Mouse (Mus musculus) G1E (cell line): ENCODE data around the gene 4930519G04Rik. TPM values are rescaled to one million over a fixed set of nuclear protein-coding genes. Genes with fewer than 3 reads are reported as not detected.

Experiments used
- ATAC-seq: 2 replicates; pipeline ENCODE4 v1.8.0; 2016; ENCODE audit warnings: mild to moderate bottlenecking; ENCODE audit not compliant: insufficient number of reproducible peaks, poor library complexity, low FRiP score, severe bottlenecking; ENCODE audit errors: extremely low read depth
- DNase-seq: peaks from one replicate; pipeline ENCODE4 v3.0.0; 2012; ENCODE audit warnings: low spot score
- H3K27me3 ChIP-seq: 2 replicates; pipeline ENCODE4 v1.6.1; 2012; ENCODE audit warnings: mild to moderate bottlenecking, low read length, inconsistent platforms; ENCODE audit not compliant: insufficient read depth
- H3K36me3 ChIP-seq: replicated peaks from 2 replicates; pipeline ENCODE3; 2012; ENCODE audit warnings: mild to moderate bottlenecking, inconsistent platforms
- H3K4me1 ChIP-seq: 2 replicates; pipeline ENCODE4 v1.6.1; 2012; ENCODE audit warnings: low read depth, low read length, inconsistent platforms, mixed read lengths; ENCODE audit not compliant: insufficient read depth
- H3K4me3 ChIP-seq: 2 replicates; pipeline ENCODE4 v1.5.1; 2012; ENCODE audit warnings: low read depth, mild to moderate bottlenecking, inconsistent platforms, low read length, moderate library complexity, mixed read lengths
- H3K9me3 ChIP-seq: replicated peaks from 2 replicates; pipeline ENCODE4 v1.6.1; 2012; ENCODE audit warnings: inconsistent platforms
- CTCF ChIP-seq: IDR thresholded peaks from 2 replicates; pipeline ENCODE4 v1.5.1; 2012; ENCODE audit warnings: low read depth, low read length, inconsistent platforms, mixed read lengths
- GATA1 ChIP-seq: IDR thresholded peaks from 2 replicates; pipeline ENCODE4 v1.6.1; 2012; ENCODE audit warnings: borderline replicate concordance, low read length, inconsistent platforms, mixed read lengths
- GATA2 ChIP-seq: IDR thresholded peaks from 2 replicates; pipeline ENCODE4 v1.6.1; 2012; ENCODE audit warnings: low read depth, low read length, inconsistent platforms, borderline replicate concordance
- POLR2AphosphoS5 ChIP-seq: IDR thresholded peaks from 2 replicates; pipeline ENCODE4 v1.6.1; 2012; ENCODE audit warnings: low read depth, low read length, inconsistent platforms; ENCODE audit not compliant: insufficient replicate concordance
- TAL1 ChIP-seq: conservative IDR thresholded peaks from 2 replicates; pipeline ENCODE4 v1.6.1; 2012; ENCODE audit warnings: low read depth, low read length, inconsistent platforms, mixed read lengths
- polyA plus RNA-seq: library from polyadenylated mRNA; stranded (reverse); fragments of >175 nt; gene quantifications from 2 replicates; pipeline ENCODE4 v1.2.3, GENCODE M21; 2012
- total RNA-seq, 2 experiments: library from RNA; stranded (forward) in 1 of 2; stranded (reverse) in 1 of 2; fragments of 200-1000 nt in 1 of 2; fragments of >200 nt in 1 of 2; fragmentation: Nextera tagmentation in 1 of 2; gene quantifications; 2 replicates each; pipeline ENCODE4 v1.2.3; 2014 to 2017

4930519G04Rik gene
- total and polyA plus RNA-seq, 3 experiments, result not detected

GRCm38 (mm10) chr5:114883022-114883421 lies 29.6 kb downstream of the 4930519G04Rik start:
- no peaks in the 10 kb centered on the region for H3K36me3 ChIP-seq
- ATAC-seq, result no peak
- TF ChIP-seq GATA1, result no peak
- TF ChIP-seq POLR2AphosphoS5, result no peak
- TF ChIP-seq CTCF, result no peak
- no peak for TF ChIP-seq TAL1
- no peak for TF ChIP-seq GATA2
- no peak for DNase-seq
- no peaks in the 10 kb centered on the region for H3K9me3 ChIP-seq
- no peaks in the 10 kb centered on the region for H3K4me1 ChIP-seq
- no peak overlapping the region for H3K4me3 ChIP-seq
- H3K27me3 ChIP-seq, result peaks cover 33% of the 10 kb centered on the region

- TF ChIP-seq GATA1 (no peak), POLR2AphosphoS5 (no peak), TAL1 (no peak), CTCF (no peak), GATA2 (no peak)
- DNase-seq, result no peak
- ATAC-seq, result no peak
- Histone ChIP-seq H3K27me3 (peaks cover 34% of the 10 kb centered on the region), H3K36me3 (no peaks in the 10 kb centered on the region), H3K9me3 (no peaks in the 10 kb centered on the region), H3K4me1 (no peaks in the 10 kb centered on the region), H3K4me3 (no peak overlapping the region)
These were observed 33.3 kb downstream of the 4930519G04Rik start for GRCm38 (mm10) chr5:114886801-114887200.

DNA sequence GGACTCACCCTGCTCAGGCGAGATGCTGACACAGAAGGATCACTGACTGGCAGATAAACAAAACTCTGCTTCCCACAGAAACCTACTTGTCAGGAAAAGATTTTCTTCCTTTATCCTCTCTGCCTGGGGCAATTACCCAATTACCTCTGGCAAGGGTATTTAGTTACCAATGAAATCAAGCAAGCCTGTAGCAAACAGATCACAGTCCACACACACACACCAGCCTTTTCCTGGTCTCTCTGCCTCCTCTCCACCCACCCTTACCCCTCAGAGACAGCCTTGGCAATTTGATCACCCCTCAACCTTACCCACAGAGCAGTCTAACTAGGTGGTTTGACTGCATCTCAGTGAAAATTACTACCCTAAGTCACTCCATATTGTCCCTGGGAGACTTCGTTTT lies 35.5 kb downstream of the 4930519G04Rik start:
- DNase-seq, result no peak

DNA sequence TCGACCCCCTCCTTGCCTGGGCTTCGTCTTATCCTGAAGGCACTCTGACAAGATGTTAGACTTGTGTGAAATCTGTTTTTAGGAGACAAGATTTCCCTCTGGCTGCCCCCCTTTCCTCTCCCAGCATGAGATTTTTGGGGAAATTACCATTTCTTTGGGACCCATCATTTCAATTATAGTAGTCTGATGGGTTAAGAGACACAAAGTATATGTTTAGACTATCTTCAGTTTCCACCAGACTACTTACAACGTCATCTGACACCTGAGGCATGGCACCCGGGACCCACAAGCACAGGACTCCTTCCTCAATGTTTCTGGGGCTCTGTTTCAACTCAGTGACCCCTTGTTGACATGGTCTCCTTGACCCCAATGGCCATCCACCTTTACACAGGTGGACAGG lies 42.1 kb downstream of the 4930519G04Rik start:
- Histone ChIP-seq H3K9me3 (no peaks in the 10 kb centered on the region), H3K4me1 (peaks cover 8% of the 10 kb centered on the region; the same call in 1 of the 2 replicates), H3K27me3 (peaks cover 36% of the 10 kb centered on the region), H3K36me3 (no peaks in the 10 kb centered on the region), H3K4me3 (no peak overlapping the region)
- ATAC-seq, result no peak
- TF ChIP-seq POLR2AphosphoS5 (no peak), GATA1 (no peak), CTCF (no peak), TAL1 (no peak), GATA2 (no peak)
- no peak for DNase-seq

More for the DNA sequence above, 35.5 kb downstream of the 4930519G04Rik start:
- no peak for ATAC-seq
- H3K36me3 ChIP-seq, result no peaks in the 10 kb centered on the region
- peaks cover 27% of the 10 kb centered on the region for H3K27me3 ChIP-seq
- no peaks in the 10 kb centered on the region for H3K9me3 ChIP-seq
- H3K4me3 ChIP-seq, result no peak overlapping the region
- no peaks in the 10 kb centered on the region for H3K4me1 ChIP-seq
- TF ChIP-seq TAL1, result no peak

GRCm38 (mm10) chr5:114896688-114897373 lies 43.4 kb downstream of the 4930519G04Rik start, which contains the start of gene Oasl2:
Gene Oasl2, plus strand, starts transcription at chr5:114896936.
- H3K4me1 ChIP-seq, result peaks cover 8% of the 10 kb centered on the region; the same call in 1 of the 2 replicates
- TF ChIP-seq CTCF, result no peak
- DNase-seq (no peak), ATAC-seq (no peak)
- H3K4me3 ChIP-seq, result no peak within 1 kb of the TSS
- H3K36me3 ChIP-seq, result no peaks in the 10 kb centered on the region
- H3K27me3 ChIP-seq, result peaks cover 36% of the 10 kb centered on the region
- H3K9me3 ChIP-seq, result no peaks in the 10 kb centered on the region

GRCm38 (mm10) chr5:114897374-114897793 lies 43.9 kb downstream of the 4930519G04Rik start:
- peaks cover 8% of the 10 kb centered on the region; the same call in 1 of the 2 replicates for H3K4me1 ChIP-seq
- no peak for ATAC-seq

More at GRCm38 (mm10) chr5:114897374-114897793, 43.9 kb downstream of the 4930519G04Rik start:
- Histone ChIP-seq H3K36me3 (no peaks in the 10 kb centered on the region), H3K9me3 (no peaks in the 10 kb centered on the region), H3K27me3 (peaks cover 36% of the 10 kb centered on the region), H3K4me3 (no peak overlapping the region)
- DNase-seq, result no peak
- TF ChIP-seq TAL1 (no peak), CTCF (no peak), GATA1 (no peak), POLR2AphosphoS5 (no peak), GATA2 (no peak)
